Mouse (Mus musculus) G1E-ER4 (cell line): ENCODE data around the gene Rftn2. TPM values are rescaled to one million over a fixed set of nuclear protein-coding genes. Genes with fewer than 3 reads are reported as not detected.

Experiments
- GATA1 ChIP-seq: IDR thresholded peaks from one replicate; pipeline ENCODE4 v1.8.0; 2012; ENCODE audit warnings: low read length, inconsistent platforms
- polyA plus RNA-seq: library from polyadenylated mRNA; stranded (reverse); fragments of >175 nt; gene quantifications from 2 replicates; pipeline ENCODE4 v1.2.3, GENCODE M21; 2012

Gene Rftn2
- polyA plus RNA-seq, 1 experiment: not detected

DNA sequence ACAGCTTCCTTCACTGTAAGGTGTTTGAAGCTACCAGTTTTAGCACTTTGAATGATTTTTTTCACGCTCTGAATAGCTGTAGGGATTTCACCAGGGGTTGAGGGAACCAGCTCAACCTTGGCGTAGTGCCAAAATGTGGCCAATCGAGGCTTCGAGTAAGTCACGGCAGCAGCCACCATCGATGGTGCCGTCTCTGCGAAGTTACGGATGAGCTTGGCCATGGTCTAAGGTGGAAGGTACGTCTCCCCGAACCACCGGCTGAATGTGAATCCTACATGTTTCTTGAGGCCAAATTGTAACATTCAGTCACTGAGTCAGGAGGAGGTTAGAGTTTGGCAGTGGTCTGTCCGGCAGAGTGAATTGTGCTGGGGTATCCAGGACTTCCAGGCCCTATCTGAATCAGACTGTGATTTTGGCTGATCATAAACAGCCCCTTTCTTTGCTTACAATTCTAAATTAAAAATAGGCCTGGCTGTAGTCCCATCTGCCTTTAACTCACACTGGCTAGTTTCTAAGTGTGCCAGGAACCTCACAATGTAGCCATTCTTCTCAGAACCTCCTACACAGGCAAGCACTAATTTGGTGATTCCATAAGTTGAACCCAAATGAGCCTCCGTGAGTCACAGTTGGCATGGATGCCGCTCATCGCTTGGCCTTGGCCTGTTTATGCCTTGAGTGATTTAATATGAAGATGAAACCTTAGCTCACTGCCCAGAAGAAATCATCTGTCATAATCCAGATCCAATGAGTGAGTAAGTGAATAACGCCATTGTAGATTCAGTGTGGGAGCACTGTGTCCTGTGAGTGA, 65.5 kb downstream of the Rftn2 start:
- TF ChIP-seq GATA1: no peak

DNA sequence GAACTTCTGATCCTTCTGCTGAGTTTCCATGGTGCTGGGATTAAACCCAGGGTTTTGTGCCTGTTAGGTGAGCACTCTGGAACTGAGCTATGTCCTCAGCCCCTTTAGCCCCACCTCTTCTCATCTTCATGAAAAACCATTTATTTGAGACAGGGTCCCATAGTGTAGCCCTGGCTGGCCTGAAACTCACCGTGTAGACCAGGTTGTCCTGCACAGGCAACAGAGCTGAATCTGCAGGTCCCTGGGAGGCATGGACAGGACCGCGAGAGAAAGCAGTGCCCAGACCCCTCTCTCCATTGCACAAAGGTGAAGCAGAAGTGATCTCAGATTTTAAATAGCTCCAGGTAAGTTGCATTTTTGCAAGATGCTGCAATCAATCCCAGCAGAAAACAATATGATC, 66.4 kb downstream of the Rftn2 start:
- no peak for TF ChIP-seq GATA1

DNA sequence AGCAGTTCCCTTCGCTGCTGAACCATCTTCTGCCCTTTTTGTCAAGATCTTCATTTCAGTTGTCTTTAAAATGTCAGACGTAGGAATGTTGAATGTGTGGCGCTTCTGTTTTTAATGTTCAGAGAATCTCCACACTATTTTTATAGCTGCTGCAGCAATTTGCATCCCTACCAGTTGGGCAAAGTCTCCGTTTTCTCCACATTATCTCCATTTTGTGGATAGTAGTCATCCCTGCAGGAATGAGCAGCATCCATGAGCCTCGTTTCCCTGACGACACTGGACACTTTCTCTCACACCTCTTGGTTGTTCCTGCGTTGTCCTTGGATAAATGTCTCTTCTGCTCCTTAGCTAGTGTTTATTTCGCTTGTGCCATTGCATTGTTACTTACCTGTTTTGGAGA, 67.8 kb downstream of the Rftn2 start:
- no peak for TF ChIP-seq GATA1

DNA sequence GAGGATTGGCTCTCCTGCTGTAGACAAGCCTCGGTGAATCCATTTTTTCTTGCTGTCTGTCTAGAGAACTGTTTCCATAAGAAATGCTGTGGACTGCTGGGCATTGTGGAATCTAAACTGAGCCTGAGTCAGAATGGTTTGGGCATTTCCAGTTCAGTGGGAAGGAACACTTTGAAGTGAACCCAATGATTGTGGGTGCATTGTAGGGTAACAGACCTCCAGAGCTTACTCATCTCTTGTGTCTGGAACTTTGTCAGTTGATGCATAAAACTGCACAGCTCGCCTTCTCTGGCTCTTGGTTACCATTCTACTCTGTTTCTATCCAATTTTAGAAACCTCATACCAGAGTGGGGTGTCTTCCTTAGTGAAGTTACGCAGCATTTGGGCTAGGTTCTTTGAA, 68.4 kb downstream of the Rftn2 start:
- TF ChIP-seq GATA1: no peak

DNA sequence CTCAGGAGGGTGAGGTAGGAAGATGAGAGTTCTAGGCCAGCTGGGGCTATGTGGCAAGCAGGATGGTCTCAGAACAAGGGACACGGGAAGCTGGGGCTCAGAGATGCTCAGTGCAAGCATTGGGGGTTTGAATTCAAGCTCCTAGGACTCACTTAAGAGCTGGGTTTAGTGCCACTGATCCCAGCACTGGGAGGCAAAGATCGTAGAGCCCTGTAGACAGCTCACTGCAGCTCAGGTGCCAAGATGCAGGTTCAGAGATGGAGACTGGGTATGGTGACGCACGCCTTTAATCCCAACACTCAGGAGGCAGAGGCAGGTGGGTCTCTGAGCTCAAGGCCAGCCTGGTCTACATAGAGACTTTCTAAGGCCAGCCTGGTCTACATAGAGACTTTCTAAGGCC, 69.3 kb downstream of the Rftn2 start:
- no peak for TF ChIP-seq GATA1

DNA sequence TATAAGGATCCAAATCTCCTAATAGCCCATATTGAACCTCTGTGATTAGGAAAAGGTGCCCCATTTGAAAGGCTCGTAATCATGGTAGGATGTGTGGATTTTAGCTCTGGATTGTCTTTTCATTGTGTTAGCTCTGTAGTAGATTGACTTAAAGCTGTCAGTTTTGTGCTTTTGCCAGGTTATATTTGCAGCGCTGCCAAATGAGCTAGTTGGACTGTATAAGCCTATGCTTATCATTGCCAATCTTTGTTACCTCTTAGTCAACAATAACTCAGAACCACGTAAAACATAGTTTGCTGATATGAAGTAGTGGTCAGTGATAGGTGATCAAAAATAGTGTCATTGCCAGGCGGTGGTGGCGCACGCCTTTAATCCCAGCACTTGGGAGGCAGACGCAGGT, 81.0 kb downstream of the Rftn2 start:
- TF ChIP-seq GATA1: no peak

DNA sequence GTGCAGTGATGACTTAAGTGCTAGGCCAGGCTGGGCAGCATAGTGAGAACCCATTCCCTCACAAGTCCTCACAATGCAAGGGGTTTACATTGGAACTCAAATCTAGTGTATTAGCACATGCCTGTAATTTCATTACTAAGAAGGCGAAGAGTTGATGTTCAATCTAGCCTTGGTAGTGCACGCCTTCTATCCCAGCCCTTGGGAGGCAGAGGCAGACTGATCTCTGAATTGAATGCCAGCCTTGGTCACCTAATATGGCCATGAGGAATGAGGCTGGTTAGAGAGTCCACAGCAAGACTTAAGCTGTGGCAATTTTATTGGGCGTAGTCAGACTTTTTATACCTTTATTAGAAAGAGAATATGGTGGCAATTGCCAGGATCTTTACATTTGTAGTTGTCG, 82.2 kb downstream of the Rftn2 start:
- no peak for TF ChIP-seq GATA1

DNA sequence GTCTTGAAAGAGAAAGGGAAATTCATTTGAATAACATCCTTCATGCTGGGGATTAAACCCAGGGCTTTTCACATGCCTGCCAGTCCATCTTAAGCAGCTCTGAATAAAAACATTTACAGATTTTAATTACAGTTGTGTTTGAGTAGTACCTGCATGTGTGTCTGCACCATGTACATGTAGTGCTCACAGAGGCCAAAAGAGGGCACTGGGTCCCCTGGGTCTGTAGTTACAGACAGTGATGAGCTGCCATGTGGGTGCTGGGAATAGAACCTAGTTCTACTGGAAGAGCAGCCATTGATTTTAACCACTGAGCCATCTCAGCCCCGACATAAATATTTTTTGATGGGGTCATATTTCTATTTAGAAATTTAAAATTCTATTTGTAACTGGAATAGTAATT, 90.7 kb downstream of the Rftn2 start:
- TF ChIP-seq GATA1: no peak

DNA sequence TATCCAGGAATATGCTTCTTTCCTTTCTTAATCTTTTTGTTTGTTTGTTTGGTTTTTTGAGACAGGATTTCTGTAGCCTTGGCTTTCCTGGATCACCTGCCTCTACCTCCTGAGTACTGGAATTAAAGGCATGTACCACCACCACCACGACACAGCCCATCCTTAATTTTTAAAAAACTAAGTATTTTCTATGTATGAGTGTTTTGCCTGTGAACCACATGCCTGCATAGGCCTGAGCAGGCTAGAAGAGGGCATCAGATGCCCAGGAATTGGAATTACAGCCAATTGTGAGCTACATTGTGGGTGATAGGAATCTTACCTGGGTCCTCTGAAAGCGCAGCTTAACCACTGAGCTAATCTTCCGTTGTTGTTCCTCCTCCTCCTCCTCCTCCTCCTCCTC, 92.3 kb downstream of the Rftn2 start:
- no peak for TF ChIP-seq GATA1

DNA sequence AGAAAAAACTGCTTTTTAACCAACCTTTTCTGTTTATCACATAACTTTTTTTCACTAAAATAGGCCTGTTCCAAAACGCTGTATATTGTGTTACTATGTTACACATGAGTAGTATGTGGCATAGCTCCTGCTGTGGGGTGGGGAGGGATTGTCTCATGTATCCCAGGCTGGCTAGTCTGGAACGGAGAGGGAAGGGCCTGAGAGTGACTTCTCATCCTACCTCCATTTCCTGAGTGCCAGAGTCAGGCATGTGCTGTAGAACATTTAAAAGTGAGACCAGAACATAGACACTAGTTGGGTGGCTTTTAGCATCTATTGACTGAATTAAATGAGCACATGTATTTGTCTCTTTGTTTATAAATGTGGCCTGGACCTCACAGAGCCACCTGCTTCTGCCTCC, 93.4 kb downstream of the Rftn2 start:
- no peak for TF ChIP-seq GATA1

DNA sequence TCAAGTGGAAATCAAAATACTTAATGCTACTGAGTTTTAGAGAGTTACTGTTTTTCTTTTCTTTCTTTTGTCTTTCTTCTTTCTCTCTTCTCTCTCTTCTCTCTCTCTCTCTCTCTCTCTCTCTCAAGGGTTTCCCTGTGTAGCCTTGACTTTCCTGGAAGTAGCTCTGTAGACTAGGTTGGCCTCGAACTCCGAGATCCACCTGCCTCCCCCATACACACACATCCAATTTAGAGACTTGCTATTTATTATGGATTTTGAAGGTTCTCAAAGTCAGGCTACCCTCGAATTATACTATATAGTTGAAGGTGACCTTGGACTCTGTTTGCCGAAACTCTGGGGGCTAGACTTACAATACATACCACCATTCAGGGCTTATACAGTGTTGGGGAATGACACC, 94.3 kb downstream of the Rftn2 start:
- TF ChIP-seq GATA1: no peak

DNA sequence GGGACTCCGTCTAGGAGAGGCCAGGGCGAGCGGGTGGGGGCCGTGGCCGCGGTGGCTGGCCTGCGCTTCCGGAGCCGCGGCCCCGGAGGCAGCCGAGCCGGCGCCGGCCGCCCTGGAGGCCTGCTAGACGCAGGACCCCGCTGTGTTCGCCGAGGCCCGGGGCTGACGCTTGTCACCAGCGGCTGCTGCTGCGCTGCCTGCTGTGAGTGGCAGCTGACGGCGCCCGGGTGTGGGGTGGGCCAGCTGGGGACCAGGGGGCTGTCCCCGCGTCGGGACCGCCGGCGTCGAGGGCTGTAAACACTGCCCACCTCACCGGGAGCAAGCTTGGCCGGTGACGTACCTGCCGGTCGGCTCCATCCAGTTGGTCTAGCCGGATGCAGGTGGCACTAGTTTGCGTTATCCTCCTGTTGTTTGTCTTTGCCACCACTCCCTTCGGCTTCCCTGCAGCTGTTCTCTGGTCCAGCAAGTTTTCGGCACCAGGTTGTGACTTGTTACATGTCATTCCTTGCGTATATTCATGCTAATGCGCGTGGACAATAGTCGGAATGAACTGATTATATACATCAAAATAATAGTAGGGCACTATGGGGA, 95.1 kb downstream of the Rftn2 start:
- TF ChIP-seq GATA1: no peak

DNA sequence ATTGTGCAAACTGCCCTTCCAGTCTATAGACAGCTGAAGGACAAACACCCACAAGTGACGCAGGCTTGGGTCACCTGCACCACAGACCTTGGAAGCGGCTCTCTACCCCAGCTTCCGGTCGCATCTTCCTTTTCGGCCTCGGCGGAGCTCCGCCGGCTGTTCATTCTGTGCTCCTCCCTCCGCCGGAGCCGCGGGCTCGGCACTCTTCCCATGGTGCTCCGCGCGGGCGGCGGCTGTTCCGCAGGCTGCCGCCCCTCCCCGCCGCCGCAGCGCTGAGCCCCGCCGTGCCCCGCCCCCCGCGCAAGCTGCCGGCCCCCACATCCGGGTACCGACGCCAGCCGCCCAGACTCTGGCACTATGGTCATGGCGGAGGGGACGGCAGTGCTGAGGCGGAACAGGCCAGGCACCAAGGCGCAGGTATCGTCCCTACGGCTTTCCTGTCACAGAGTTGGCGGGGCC, 95.6 kb downstream of the Rftn2 start, which contains the start of gene Mob4:
Gene Mob4, plus strand, starts transcription at position 289 of the 459 bp plus-strand sequence.
- no peak for TF ChIP-seq GATA1

DNA sequence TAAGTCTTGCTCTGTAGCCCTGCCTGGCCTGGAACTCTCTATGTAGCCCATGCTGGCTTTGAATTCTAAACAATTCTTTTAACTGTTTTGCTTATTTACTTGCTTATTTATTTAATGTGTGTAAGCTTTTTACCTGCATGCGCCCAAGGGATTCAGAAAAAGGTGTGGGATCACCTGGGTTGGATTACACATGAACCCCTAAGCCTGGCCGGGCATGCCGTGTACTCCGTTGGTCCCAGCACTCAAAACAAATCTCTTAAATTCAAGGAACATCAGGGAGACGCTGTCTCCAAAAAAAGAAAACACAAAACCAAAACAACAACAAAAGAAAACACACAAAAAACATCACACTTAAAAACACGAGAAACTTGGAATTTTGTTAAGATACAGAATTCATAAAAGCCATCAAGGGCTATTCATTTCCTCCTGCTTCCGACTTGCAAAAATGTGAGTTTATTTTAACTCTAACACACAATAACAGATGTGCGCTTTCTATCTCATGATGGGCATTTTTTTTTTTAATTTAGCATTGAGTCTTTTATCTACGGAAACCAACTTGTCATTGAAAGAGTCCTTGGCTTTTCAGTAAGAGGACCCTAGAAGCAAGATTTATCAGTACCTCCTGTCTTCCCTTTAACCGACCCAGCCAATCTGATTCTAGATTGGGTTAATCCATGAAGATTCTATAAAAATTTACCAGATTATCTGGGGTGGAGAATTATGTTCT, 96.2 kb downstream of the Rftn2 start:
- TF ChIP-seq GATA1: no peak

DNA sequence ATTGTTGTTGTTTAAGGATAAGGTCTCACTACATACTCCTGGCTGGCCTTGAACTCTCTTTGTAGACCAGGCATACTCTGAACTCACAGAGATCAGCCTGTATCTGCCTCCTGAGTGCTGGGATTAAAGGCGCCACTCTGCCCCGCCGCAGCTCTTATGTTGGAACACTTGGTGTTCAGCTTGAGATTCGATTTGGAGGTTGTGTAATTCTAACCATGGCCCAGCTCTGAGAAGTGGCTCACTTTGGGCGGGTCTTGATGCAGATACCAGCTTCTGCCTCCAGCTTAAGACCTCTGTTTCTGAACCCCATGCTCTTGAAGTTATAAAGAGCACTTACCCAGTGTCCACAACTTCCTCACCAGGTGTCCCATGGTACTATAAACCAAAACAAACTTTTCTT, 96.9 kb downstream of the Rftn2 start:
- no peak for TF ChIP-seq GATA1

DNA sequence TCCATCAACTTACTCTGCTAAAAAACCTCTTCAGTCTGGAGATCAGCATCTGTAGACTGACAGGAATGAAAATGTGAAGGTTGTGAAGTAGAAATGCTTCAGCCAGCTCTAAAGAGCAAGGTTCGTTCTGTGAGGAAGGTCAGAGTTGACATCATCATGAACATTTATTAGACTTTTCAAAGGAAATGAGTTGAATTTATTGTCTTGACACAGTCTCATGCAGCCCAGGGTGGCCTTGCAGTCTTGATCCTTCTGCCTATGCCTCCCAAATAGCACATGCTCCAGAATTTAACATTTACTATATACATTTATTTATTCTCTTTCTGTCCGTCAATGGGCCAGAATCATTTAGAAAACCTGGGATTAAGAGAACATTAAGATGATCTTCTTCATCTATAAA, 103.0 kb downstream of the Rftn2 start:
- no peak for TF ChIP-seq GATA1

DNA sequence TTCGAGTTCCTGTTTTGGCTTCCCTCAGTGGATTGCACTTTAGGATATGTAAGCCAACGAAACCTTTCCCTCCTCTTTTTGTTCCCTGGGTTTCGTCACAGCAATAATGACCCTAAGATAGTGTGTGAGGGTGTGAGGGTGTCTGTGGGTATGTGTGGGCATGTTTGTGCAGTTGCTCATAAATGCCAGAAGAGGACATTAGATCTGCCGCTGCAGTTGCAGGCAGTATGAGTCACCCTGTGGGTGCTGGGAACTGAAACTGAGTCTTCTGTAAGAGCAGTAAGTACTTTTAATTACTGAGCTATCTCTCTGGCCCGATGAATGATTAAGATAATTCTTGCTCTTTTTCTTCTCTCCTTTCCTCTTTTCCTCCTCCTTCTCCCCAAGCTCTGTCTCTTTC, 103.5 kb downstream of the Rftn2 start:
- no peak for TF ChIP-seq GATA1

Other genes starting within 250 kb of the Rftn2 start
- gene Sf3b1, start 199.3 kb downstream of the Rftn2 start, polyA plus RNA-seq: 29.6 and 34.4 TPM in 2 replicates
- gene Coq10b, start 174.0 kb downstream of the Rftn2 start, polyA plus RNA-seq: 3.6 and 6.6 TPM in 2 replicates
- 169 and 223 TPM in 2 replicates for gene Hspe1, start 138.7 kb downstream of the Rftn2 start, polyA plus RNA-seq
- 135 and 145 TPM in 2 replicates for gene Hspd1, start 138.5 kb downstream of the Rftn2 start, polyA plus RNA-seq
- gene Mob4, start 95.6 kb downstream of the Rftn2 start, polyA plus RNA-seq: 7.5 and 12.5 TPM in 2 replicates
- 3.8 and 4.1 TPM in 2 replicates for gene Mars2, start 10.4 kb upstream of the Rftn2 start, polyA plus RNA-seq
- not detected in 2 replicates for gene Boll, start 136.7 kb upstream of the Rftn2 start, polyA plus RNA-seq
- gene Plcl1, start 179.1 kb upstream of the Rftn2 start, polyA plus RNA-seq: not detected in 2 replicates